Comparison of ENCODE assay signal across 8 mouse cellular contexts in the genomic region with DNA sequence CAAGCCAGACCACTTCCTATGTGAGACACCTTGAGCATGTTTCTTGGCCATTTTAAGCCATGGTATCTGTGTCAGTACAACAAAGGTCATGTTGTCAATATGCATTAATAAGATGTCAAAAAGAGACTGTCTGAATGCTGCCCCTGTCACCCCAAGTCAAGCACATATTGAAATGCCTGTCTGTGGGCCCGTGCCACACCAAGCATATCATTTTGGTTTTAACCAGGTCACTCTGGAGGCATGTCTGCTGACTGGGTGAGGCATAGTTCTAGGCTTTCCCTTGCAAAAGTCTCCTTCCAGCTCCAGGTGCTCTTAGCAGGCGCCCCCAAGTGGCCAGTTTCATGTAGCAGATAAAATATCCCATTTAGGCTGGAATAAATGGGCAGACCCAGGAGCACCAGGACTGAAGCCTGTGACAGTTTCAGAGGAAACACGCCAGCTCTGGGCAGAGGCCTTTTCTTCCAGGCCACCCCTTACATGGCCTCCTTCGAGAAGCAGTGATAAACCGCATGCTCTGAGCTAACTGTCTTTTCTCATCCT. TPM values are rescaled to one million over a fixed set of nuclear protein-coding genes. Genes with fewer than 3 reads are reported as not detected.
DNase-seq lines count a peak whose midpoint lies in the region; ATAC-seq and TF ChIP-seq lines count a peak whose summit lies in the region.
"Had no signal": no experiment of that assay in that cellular context is flagged by ENCODE, and none has a peak within 500 bp of the region (broad histone marks: within the 10 kb centered on the region; RNA-seq: fewer than 3 reads in every experiment).

No protein-coding gene starts in this region.

- TF ChIP-seq CTCF in bone marrow macrophage, adult 2 months (IDR thresholded peaks at IDR 0.05; ENCODE audit: low read depth, low read length) = peak; percentile 37; the same call in 1 of the 2 replicates

- no peak overlapping the region for H3K27ac ChIP-seq in bone marrow macrophage, adult 2 months (ENCODE audit: insufficient read depth, low read depth, low read length)
- H3K27ac ChIP-seq: liver, embryonic 13.5 days had no signal

- TF ChIP-seq POLR2A in bone marrow macrophage, adult 2 months (IDR thresholded peaks at IDR 0.05; ENCODE audit: borderline replicate concordance, low read depth, low read length) = no peak

- ATAC-seq in monocyte, adult 5-6 weeks (replicated peaks; ENCODE audit: insufficient number of reproducible peaks, low FRiP score, low TSS enrichment, poor library complexity, severe bottlenecking) = no peak

- H3K4me1 ChIP-seq in bone marrow macrophage, adult 2 months (ENCODE audit: control insufficient read depth, insufficient read depth, low read length) = no peaks in the 10 kb centered on the region
- H3K4me1 ChIP-seq: liver, embryonic 13.5 days had no signal

- peak; percentile 23 for DNase-seq in thymus, postnatal 0 days (ENCODE audit: low spot score)
- DNase-seq in thymus, postnatal 10 days (ENCODE audit: low spot score in 2 of 2) = no peak
- DNase-seq in frontal cortex, postnatal 25 days (ENCODE audit: low spot score in 2 of 2) = peak; percentile 54 to 57
- DNase-seq in layer of hippocampus, adult 8-10 months (ENCODE audit: low spot score in 2 of 2) = peak; percentile 34 to 66
- DNase-seq in lung, postnatal 25 days (ENCODE audit: low spot score) = peak; percentile 8
- DNase-seq: liver, embryonic 13.5 days had no signal

- H3K4me3 ChIP-seq in bone marrow macrophage, adult 2 months (ENCODE audit: insufficient read depth, low read length) = no peak overlapping the region
- H3K4me3 ChIP-seq: liver, embryonic 13.5 days had no signal

RNA-seq across cellular contexts. Expression of a gene that starts 7.0 kb away (rescaled TPM):
- polyA plus RNA-seq in thymus, postnatal 0 days (2015; fragmentation: Nextera tagmentation; extraction: Ambion mirVana) = not detected in 2 replicates
- polyA plus RNA-seq in bone marrow macrophage, adult 2 months (2012; ENCODE audit: insufficient read depth, insufficient read length, missing spikeins) = not detected in 2 replicates
- total RNA-seq in layer of hippocampus, adult 8-10 months (2022) = not detected
- total RNA-seq in monocyte, adult 5-6 weeks (2017) = not detected in 3 replicates

RNA-seq across cellular contexts. Expression of a gene that starts 10.5 kb away (rescaled TPM):
- 1.9 and 2.5 TPM in 2 replicates for polyA plus RNA-seq in thymus, postnatal 0 days (2015; fragmentation: Nextera tagmentation; extraction: Ambion mirVana)
- not detected in 2 replicates for polyA plus RNA-seq in bone marrow macrophage, adult 2 months (2012; ENCODE audit: insufficient read depth, insufficient read length, missing spikeins)
- 1 to 10 TPM; 3.9 to 4.8 (median 4.7) TPM for total RNA-seq in layer of hippocampus, adult 8-10 months (2022)
- total RNA-seq in monocyte, adult 5-6 weeks (2017) = 0.19 TPM in 1 of 3 replicates, not detected in the others

RNA-seq across cellular contexts. Expression of a gene that starts 20.0 kb away (rescaled TPM):
- not detected in 2 replicates for polyA plus RNA-seq in thymus, postnatal 0 days (2015; fragmentation: Nextera tagmentation; extraction: Ambion mirVana)
- polyA plus RNA-seq in bone marrow macrophage, adult 2 months (2012; ENCODE audit: insufficient read depth, insufficient read length, missing spikeins) = not detected in 2 replicates
- 1 to 10 TPM in 1 of 4 experiments, under 1 TPM in 1, not detected in 2; 0.06 to 1.0 TPM for total RNA-seq in layer of hippocampus, adult 8-10 months (2022)
- total RNA-seq in monocyte, adult 5-6 weeks (2017) = not detected in 3 replicates

RNA-seq across cellular contexts. Expression of a gene that starts 44.7 kb away (rescaled TPM):
- polyA plus RNA-seq in thymus, postnatal 0 days (2015; fragmentation: Nextera tagmentation; extraction: Ambion mirVana) = not detected in 2 replicates
- polyA plus RNA-seq in bone marrow macrophage, adult 2 months (2012; ENCODE audit: insufficient read depth, insufficient read length, missing spikeins) = not detected in 2 replicates
- 1 to 10 TPM; 3.7 to 5.1 (median 4.3) TPM for total RNA-seq in layer of hippocampus, adult 8-10 months (2022)
- total RNA-seq in monocyte, adult 5-6 weeks (2017) = not detected in 3 replicates
- polyA plus RNA-seq: liver, embryonic 13.5 days had no signal

Comparison
In these comparisons a context has a peak if more than half of its experiments do, and no peak if none do; other contexts are left out.
1. DNase-seq: peak in thymus, postnatal 0 days (single experiment), frontal cortex, postnatal 25 days (2 of 2), layer of hippocampus, adult 8-10 months (2 of 2) and lung, postnatal 25 days (single experiment); none in thymus, postnatal 10 days (0 of 2).